Mouse (Mus musculus) megakaryocyte, embryonic 14.5 days (primary cell): ENCODE measurements around the gene Vipas39. TPM values are rescaled to one million over a fixed set of nuclear protein-coding genes. Genes with fewer than 3 reads are reported as not detected.
A peak's percentile ranks its signal among the peaks of the same experiment; 100 is the strongest.
"Not testable (repeated sequence)": the region's sequence is repeated elsewhere in the genome, so short reads cannot be mapped to it uniquely, and the experiment has no call there.

ENCODE experiments used
- H3K27me3 ChIP-seq: replicated peaks from 2 replicates; pipeline ENCODE3; 2012; ENCODE audit warnings: inconsistent platforms
- H3K36me3 ChIP-seq: replicated peaks from 2 replicates; pipeline ENCODE3; 2012; ENCODE audit warnings: low read length, inconsistent platforms, mixed read lengths
- H3K4me1 ChIP-seq: 2 replicates; pipeline ENCODE4 v1.6.1; 2012; ENCODE audit warnings: inconsistent platforms
- H3K4me3 ChIP-seq: replicated peaks from 2 replicates; pipeline ENCODE3; 2012; ENCODE audit warnings: moderate library complexity, mild to moderate bottlenecking, inconsistent platforms
- H3K9me3 ChIP-seq: 2 replicates; pipeline ENCODE4 v1.6.1; 2012; ENCODE audit warnings: inconsistent platforms
- FLI1 ChIP-seq: IDR thresholded peaks from 2 replicates; pipeline ENCODE4 v1.6.1; 2012; ENCODE audit warnings: low read length, inconsistent platforms, mixed read lengths
- GATA1 ChIP-seq: IDR thresholded peaks from 3 replicates; pipeline ENCODE4 v1.6.1; 2012; ENCODE audit warnings: mixed read lengths, low read length, inconsistent platforms, borderline replicate concordance
- polyA plus RNA-seq: library from polyadenylated mRNA; stranded (reverse); fragments of >175 nt; gene quantifications from 2 replicates; pipeline ENCODE4 v1.2.3, GENCODE M21; 2012; ENCODE audit warnings: low replicate concordance; ENCODE audit not compliant: insufficient read depth

The Vipas39 gene
- polyA plus RNA-seq, 1 experiment: 2.2 TPM

GRCm38 (mm10) chr12:87230379-87230895 is 35.6 kb downstream of the Vipas39 start:
- Histone ChIP-seq H3K27me3 (no peaks in the 10 kb centered on the region), H3K36me3 (no peaks in the 10 kb centered on the region), H3K4me3 (no peak overlapping the region), H3K4me1 (peaks cover 15% of the 10 kb centered on the region), H3K9me3 (peaks cover 7% of the 10 kb centered on the region)
- TF ChIP-seq GATA1 (no peak), FLI1 (no peak)

DNA sequence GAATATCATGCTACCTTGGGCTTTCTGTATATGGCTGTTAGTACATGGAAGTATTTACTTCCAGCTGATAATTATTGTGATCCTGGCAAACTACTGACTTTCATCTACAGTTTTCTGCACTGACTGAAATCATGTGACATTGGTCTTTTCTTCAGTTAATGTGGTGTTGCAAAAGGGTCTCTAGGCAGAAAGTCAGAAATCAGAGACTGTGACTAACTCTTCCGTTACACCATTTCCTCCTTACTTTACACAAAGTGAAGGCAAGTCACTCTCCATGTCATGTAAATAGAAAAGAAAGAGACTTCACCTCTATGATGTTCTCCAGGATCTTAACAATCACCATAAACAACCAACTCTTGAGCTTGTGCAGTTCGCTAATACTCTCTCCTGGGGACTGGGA is 36.4 kb downstream of the Vipas39 start:
- Histone ChIP-seq H3K9me3 (peaks cover 6% of the 10 kb centered on the region), H3K4me1 (peaks cover 23% of the 10 kb centered on the region), H3K36me3 (no peaks in the 10 kb centered on the region), H3K4me3 (no peak overlapping the region), H3K27me3 (no peaks in the 10 kb centered on the region)
- TF ChIP-seq FLI1 (no peak), GATA1 (no peak)

DNA sequence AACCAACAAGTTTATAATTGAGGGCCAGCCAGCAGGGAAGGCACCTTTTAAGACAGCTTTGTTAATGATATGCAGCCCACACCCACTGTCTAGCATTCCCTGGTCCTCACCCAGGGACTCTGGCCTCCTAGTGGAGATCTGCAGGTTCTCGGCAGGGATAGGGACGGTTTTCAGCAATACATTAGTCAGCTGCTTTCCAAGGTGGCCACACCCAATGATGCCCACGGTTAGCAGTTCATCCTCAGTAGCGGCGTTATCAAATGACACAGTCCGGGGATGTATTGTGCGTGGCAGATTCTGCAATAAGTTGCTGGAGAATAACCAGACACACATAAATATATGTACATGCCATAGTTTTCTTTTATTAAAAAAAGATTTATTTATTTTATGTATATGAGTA is 39.3 kb downstream of the Vipas39 start:
- Histone ChIP-seq H3K4me1 (peaks cover 47% of the 10 kb centered on the region), H3K27me3 (no peaks in the 10 kb centered on the region), H3K9me3 (peaks cover 6% of the 10 kb centered on the region), H3K36me3 (no peaks in the 10 kb centered on the region), H3K4me3 (no peak overlapping the region)
- no peak for TF ChIP-seq FLI1
- no peak for TF ChIP-seq GATA1

DNA sequence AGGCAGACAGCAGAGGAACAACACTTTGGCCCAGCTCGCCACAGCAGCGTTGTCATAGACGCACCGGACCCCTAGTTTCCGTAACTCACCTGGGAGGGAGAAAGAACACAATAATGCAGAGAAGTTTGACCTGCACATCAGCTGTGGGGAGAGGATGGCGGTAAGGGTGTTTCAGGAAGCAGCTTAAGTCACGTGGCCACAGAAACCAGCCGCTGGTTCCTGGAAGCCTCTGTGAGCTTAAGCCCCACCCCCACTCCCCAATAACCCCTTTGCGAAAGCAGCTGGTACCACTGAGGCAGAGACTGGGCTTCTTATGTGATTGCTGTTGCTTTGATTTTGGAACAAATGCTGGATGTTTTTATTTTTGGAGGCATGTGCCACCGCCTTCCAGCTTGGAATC is 41.1 kb downstream of the Vipas39 start:
- Histone ChIP-seq H3K9me3 (peaks cover 6% of the 10 kb centered on the region), H3K36me3 (no peaks in the 10 kb centered on the region), H3K4me3 (peak overlapping the region; percentile 70), H3K27me3 (no peaks in the 10 kb centered on the region), H3K4me1 (peaks cover 43% of the 10 kb centered on the region)
- TF ChIP-seq GATA1 (no peak), FLI1 (no peak)

DNA sequence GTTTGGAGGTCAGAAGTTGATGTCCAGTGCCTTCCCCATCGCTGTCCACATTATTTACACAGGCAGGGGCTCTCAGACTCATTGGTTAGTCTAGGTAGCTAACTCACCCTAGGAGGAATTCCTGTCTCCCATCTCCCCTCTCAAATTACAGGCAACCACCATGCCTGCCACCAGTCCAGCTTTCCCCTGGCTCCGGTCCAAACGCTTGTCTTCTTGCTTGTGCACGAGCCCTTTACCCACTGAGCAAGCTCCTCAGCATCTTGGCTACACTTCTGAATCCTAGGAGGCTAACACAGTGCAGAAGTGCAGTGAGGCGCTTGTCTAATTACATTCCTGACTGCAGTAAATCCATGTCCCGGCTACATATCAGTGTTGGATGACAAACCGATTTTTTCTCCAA is 46.7 kb downstream of the Vipas39 start:
- Histone ChIP-seq H3K4me3 (no peak overlapping the region), H3K27me3 (no peaks in the 10 kb centered on the region), H3K9me3 (no peaks in the 10 kb centered on the region), H3K4me1 (peaks cover 50% of the 10 kb centered on the region), H3K36me3 (no peaks in the 10 kb centered on the region)
- TF ChIP-seq GATA1 (no peak), FLI1 (no peak)

GRCm38 (mm10) chr12:87217596-87217995 is 48.5 kb downstream of the Vipas39 start:
- TF ChIP-seq GATA1: no peak
- no peak for TF ChIP-seq FLI1
- Histone ChIP-seq H3K36me3 (no peaks in the 10 kb centered on the region), H3K9me3 (no peaks in the 10 kb centered on the region), H3K4me1 (peaks cover 38% of the 10 kb centered on the region), H3K4me3 (no peak overlapping the region), H3K27me3 (no peaks in the 10 kb centered on the region)

- H3K9me3 ChIP-seq: no peaks in the 10 kb centered on the region
- peaks cover 30% of the 10 kb centered on the region for H3K4me1 ChIP-seq
- TF ChIP-seq FLI1: no peak
- TF ChIP-seq GATA1: no peak
Observed at GRCm38 (mm10) chr12:87216053-87216452, 50.0 kb downstream of the Vipas39 start.

GRCm38 (mm10) chr12:87212844-87213606 is 53.0 kb downstream of the Vipas39 start:
- Histone ChIP-seq H3K4me3 (no peak overlapping the region), H3K27me3 (no peaks in the 10 kb centered on the region), H3K36me3 (no peaks in the 10 kb centered on the region), H3K4me1 (peaks cover 19% of the 10 kb centered on the region), H3K9me3 (no peaks in the 10 kb centered on the region)
- TF ChIP-seq FLI1: no peak
- no peak for TF ChIP-seq GATA1

More at GRCm38 (mm10) chr12:87216053-87216452, 50.0 kb downstream of the Vipas39 start:
- Histone ChIP-seq H3K27me3 (no peaks in the 10 kb centered on the region), H3K36me3 (no peaks in the 10 kb centered on the region), H3K4me3 (no peak overlapping the region)

DNA sequence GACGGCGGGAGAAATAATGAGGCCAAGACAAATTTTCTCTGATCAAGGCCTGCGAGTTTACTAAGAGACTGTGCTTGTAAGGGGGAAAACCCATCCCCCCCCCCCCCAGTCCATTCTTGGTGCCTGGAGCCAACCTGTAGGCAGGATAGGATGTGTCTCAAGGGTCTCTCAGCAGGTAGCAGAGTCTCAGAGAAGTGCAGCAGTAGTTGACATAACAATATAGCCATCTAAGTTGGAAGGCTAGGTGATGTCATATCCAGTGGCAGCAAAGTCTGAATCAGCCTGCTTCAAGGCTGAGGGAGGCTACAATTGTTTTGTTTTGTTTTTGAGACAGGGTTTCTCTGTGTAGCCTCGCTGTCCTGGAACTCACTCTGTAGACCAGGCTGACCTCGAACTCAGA is 60.3 kb downstream of the Vipas39 start:
- H3K27me3 ChIP-seq, H3K4me3 ChIP-seq, H3K9me3 ChIP-seq, H3K4me1 ChIP-seq, H3K36me3 ChIP-seq: not testable (repeated sequence)

- peaks cover 36% of the 10 kb centered on the region for H3K4me1 ChIP-seq
- no peak for TF ChIP-seq FLI1
- no peak for TF ChIP-seq GATA1
- no peaks in the 10 kb centered on the region for H3K9me3 ChIP-seq
- H3K4me3 ChIP-seq: no peak overlapping the region
- no peaks in the 10 kb centered on the region for H3K27me3 ChIP-seq
- H3K36me3 ChIP-seq: no peaks in the 10 kb centered on the region
Observed at GRCm38 (mm10) chr12:87201694-87202093, 64.4 kb downstream of the Vipas39 start.
